Mouse (Mus musculus) ovary, adult 2 months (tissue): Measurements from ENCODE around the gene Abat. TPM values are rescaled to one million over a fixed set of nuclear protein-coding genes. Genes with fewer than 3 reads are reported as not detected.

Experiments used
- polyA plus RNA-seq: library from polyadenylated mRNA; depleted of rRNA; stranded (reverse); fragments of >200 nt; gene quantifications from 2 replicates; pipeline ENCODE4 v1.2.3, GENCODE M21; 2012; rRNA removed

Gene Abat
- polyA plus RNA-seq = 25.5 and 34.0 TPM in 2 replicates

GRCm38 (mm10) chr16:8513236-8513906 is at the start of gene Abat:
Gene Abat (plus strand): TSS chr16:8513429.

DNA sequence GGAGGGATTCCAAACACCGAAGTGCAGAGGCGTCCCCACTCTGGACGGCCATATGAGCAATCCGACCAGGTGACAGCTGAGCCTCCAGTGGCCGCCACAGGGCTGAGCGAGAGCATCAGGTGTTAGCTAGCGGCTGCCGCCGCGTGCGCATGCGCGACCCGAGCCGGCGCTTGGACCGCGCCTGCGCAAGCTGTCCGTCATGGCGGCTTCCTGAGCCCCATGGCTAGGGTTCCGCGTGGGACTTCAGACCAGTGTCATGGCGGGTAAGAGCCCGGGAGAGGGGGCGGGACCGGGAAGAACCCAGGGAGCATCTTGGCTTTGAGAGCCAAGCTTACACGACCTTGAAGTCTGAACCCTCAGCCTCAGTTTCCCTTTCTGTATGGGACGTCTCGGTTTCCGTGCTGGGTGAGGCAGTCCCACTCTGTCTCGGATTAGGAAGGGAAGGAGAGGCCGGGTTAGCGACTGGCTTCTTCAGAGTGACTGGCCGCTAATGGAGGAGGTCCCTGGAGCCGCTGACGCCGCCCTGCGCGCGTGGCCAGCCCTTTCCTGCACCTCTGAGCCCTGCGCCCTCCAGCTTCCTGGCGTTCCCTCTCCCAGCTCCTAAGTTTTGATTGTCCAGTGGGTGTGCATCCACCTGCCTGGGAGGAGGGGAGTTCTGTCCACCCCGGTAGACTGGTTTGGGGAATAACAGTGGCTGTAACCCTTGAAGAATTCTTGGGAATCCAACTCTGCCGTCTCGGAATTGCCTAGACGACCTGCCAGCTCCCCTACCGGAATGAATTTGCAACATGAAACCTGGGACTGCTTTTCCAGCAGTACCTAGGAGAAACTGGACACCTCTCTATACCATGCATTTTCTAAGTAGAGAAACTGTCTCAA is 42.4 kb upstream of the Abat start, which contains the start of gene Mettl22:
Gene Mettl22 (plus strand): TSS at position 186 of the 879 bp plus-strand sequence.

GRCm38 (mm10) chr16:8637217-8638051 is 124.2 kb downstream of the Abat start, which contains the start of the genes Pmm2 and Tmem186:
Gene Pmm2 (plus strand): TSS chr16:8637674.
Gene Tmem186 (minus strand): TSS chr16:8637712.

Other genes with a start within 250 kb of the Abat start
- 3.2 and 3.3 TPM in 2 replicates for gene Tmem114, start 88.3 kb upstream of the Abat start, polyA plus RNA-seq
- gene Mettl22, start 42.6 kb upstream of the Abat start, polyA plus RNA-seq = 51.3 and 51.9 TPM in 2 replicates
- 59.9 and 78.4 TPM in 2 replicates for gene Pmm2, start 124.2 kb downstream of the Abat start, polyA plus RNA-seq
- 18.6 and 20.3 TPM in 2 replicates for gene Tmem186, start 124.3 kb downstream of the Abat start, polyA plus RNA-seq
- gene Carhsp1, start 158.7 kb downstream of the Abat start, polyA plus RNA-seq = 236 and 272 TPM in 2 replicates
- gene Gm5767, start 167.3 kb downstream of the Abat start, polyA plus RNA-seq = 0.31 and 0.41 TPM in 2 replicates